Comparison of ENCODE assay signal across 20 mouse cellular contexts in the genomic region with DNA sequence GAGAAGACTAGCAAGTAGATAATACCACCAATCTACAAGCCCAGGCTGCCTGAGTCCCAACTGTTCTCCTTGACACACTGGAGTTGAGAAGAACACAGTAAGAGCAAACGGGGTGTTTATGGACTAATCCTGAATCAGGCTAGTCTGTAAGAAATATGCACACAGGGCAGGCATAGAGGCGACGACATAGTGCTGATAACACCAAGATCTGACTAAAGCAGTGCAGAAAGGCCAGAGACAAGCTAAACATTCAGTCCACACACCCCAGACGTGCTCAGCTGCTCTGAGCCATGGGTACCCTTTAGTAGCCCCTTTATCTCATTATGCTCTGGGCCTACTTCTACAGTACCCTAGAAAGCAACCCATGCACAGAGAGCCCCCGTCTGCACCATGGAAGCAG. TPM values are rescaled to one million over a fixed set of nuclear protein-coding genes. Genes with fewer than 3 reads are reported as not detected.
A peak's percentile ranks its signal among the peaks of the same experiment; 100 is the strongest.
DNase-seq lines count a peak whose midpoint lies in the region; ATAC-seq and TF ChIP-seq lines count a peak whose summit lies in the region.
"Had no signal": no experiment of that assay in that cellular context is flagged by ENCODE, and none has a peak within 500 bp of the region (broad histone marks: within the 10 kb centered on the region; RNA-seq: fewer than 3 reads in every experiment).

No protein-coding gene starts in this region.

- TF ChIP-seq CTCF in stomach, postnatal 0 days (IDR thresholded peaks at IDR 0.05; ENCODE audit: low read depth) = no peak

- no peaks in the 10 kb centered on the region for H3K79me2 ChIP-seq in myocyte (ENCODE audit: control insufficient read depth, insufficient read depth)

- H3ac ChIP-seq in myocyte (ENCODE audit: control insufficient read depth, insufficient read length) = no peak overlapping the region

- H3K27ac ChIP-seq in heart, embryonic 13.5 days (replicated peaks) = peak overlapping the region; percentile 17; the same call in 1 of the 2 replicates
- H3K27ac ChIP-seq in limb, embryonic 12.5 days = peak overlapping the region; percentile 17; the same call in 1 of the 2 replicates
- no peak overlapping the region for H3K27ac ChIP-seq in limb, embryonic 10.5 days
- H3K27ac ChIP-seq in stomach, embryonic 16.5 days (ENCODE audit: low read length) = 0 out of 2 replicates have a peak overlapping the region, but pooled peaks have one; percentile 6
- H3K27ac ChIP-seq in stomach, postnatal 0 days (replicated peaks) = no peak overlapping the region
- H3K27ac ChIP-seq: heart, adult 2 months; macrophage had no signal

- TF ChIP-seq EP300 in stomach, postnatal 0 days (optimal IDR thresholded peaks at IDR 0.05) = no peak

- no peak overlapping the region for H3K4me3 ChIP-seq in heart, embryonic 13.5 days
- H3K4me3 ChIP-seq in limb, embryonic 12.5 days (replicated peaks) = no peak overlapping the region
- no peak overlapping the region for H3K4me3 ChIP-seq in limb, embryonic 10.5 days
- H3K4me3 ChIP-seq in stomach, embryonic 16.5 days (replicated peaks; ENCODE audit: low read length) = no peak overlapping the region
- no peak overlapping the region for H3K4me3 ChIP-seq in stomach, postnatal 0 days (ENCODE audit: low read depth, low read length)
- H3K4me3 ChIP-seq in myocyte = no peak overlapping the region
- H3K4me3 ChIP-seq: heart, adult 2 months had no signal

- H3K4me1 ChIP-seq in heart, embryonic 13.5 days = peaks cover 54% of the 10 kb centered on the region
- H3K4me1 ChIP-seq in limb, embryonic 12.5 days (replicated peaks) = peaks cover 10% of the 10 kb centered on the region
- peaks cover 20% of the 10 kb centered on the region for H3K4me1 ChIP-seq in limb, embryonic 10.5 days
- H3K4me1 ChIP-seq in stomach, embryonic 16.5 days (ENCODE audit: control insufficient read depth, insufficient read depth, low read length) = peaks cover 14% of the 10 kb centered on the region
- H3K4me1 ChIP-seq in stomach, postnatal 0 days (replicated peaks; ENCODE audit: control insufficient read depth, insufficient read depth) = peaks cover 2% of the 10 kb centered on the region; the same call in 1 of the 2 replicates

- no peak for DNase-seq in heart, postnatal 36 days
- no peak for DNase-seq in limb, embryonic 10.5 days (ENCODE audit: low spot score)
- no peak for DNase-seq in stomach, postnatal 0 days (ENCODE audit: low spot score)
- DNase-seq: adrenal gland, postnatal 36 days; B cell, adult 2 months; cerebellum, adult 18-20 months; cerebellum, postnatal 25 days; embryo, embryonic 11 days; heart, adult 2 months; kidney, adult 18-20 months; kidney, postnatal 25 days; right cerebral cortex, adult 18-20 months; thymus, postnatal 25 days had no signal

- no peak for TF ChIP-seq POLR2A in myocyte (IDR thresholded peaks at IDR 0.05; ENCODE audit: insufficient read length, low read depth)

- no peak for ATAC-seq in heart, embryonic 13.5 days (ENCODE audit: extremely low read depth, insufficient number of reproducible peaks, low FRiP score, low TSS enrichment)
- no peak for ATAC-seq in limb, embryonic 12.5 days (ENCODE audit: insufficient number of reproducible peaks, insufficient read depth, low FRiP score, low TSS enrichment, low read depth)
- ATAC-seq in stomach, embryonic 16.5 days (ENCODE audit: insufficient read depth, low FRiP score) = no peak
- no peak for ATAC-seq in stomach, postnatal 0 days (ENCODE audit: low FRiP score, low TSS enrichment)
- ATAC-seq in CD4-positive, CD25-positive, alpha-beta regulatory T cell, adult 4 months = no peak
- ATAC-seq: hindbrain, embryonic 16.5 days had no signal

- H3K9me3 ChIP-seq in heart, embryonic 13.5 days = no peaks in the 10 kb centered on the region
- no peaks in the 10 kb centered on the region for H3K9me3 ChIP-seq in limb, embryonic 12.5 days
- no peaks in the 10 kb centered on the region for H3K9me3 ChIP-seq in limb, embryonic 10.5 days (replicated peaks)
- no peaks in the 10 kb centered on the region for H3K9me3 ChIP-seq in stomach, embryonic 16.5 days (replicated peaks; ENCODE audit: control insufficient read depth, low read length)
- H3K9me3 ChIP-seq in stomach, postnatal 0 days (ENCODE audit: control insufficient read depth, low read length) = no peaks in the 10 kb centered on the region

- peak overlapping the region; percentile 19; the same call in 1 of the 2 replicates for H3K9ac ChIP-seq in heart, embryonic 13.5 days
- H3K9ac ChIP-seq in limb, embryonic 12.5 days (replicated peaks) = no peak overlapping the region
- no peak overlapping the region for H3K9ac ChIP-seq in stomach, embryonic 16.5 days (ENCODE audit: low read length)
- no peak overlapping the region for H3K9ac ChIP-seq in stomach, postnatal 0 days (ENCODE audit: low read length)

- peaks cover 5% of the 10 kb centered on the region for H3K36me3 ChIP-seq in heart, embryonic 13.5 days
- 0 out of 2 replicates have a peak, but pooled peaks cover 4% of the 10 kb centered on the region for H3K36me3 ChIP-seq in limb, embryonic 12.5 days
- no peaks in the 10 kb centered on the region for H3K36me3 ChIP-seq in limb, embryonic 10.5 days
- no peaks in the 10 kb centered on the region for H3K36me3 ChIP-seq in stomach, embryonic 16.5 days (ENCODE audit: control insufficient read depth, insufficient read depth, low read length)
- no peaks in the 10 kb centered on the region for H3K36me3 ChIP-seq in stomach, postnatal 0 days (ENCODE audit: control insufficient read depth, insufficient read depth, low read length)
- no peaks in the 10 kb centered on the region for H3K36me3 ChIP-seq in myocyte (ENCODE audit: control insufficient read depth, insufficient read depth)

- no peak overlapping the region for H3K4me2 ChIP-seq in heart, embryonic 13.5 days
- H3K4me2 ChIP-seq in limb, embryonic 12.5 days = no peak overlapping the region
- H3K4me2 ChIP-seq in stomach, embryonic 16.5 days (ENCODE audit: low read depth, low read length) = no peak overlapping the region
- no peak overlapping the region for H3K4me2 ChIP-seq in stomach, postnatal 0 days (replicated peaks; ENCODE audit: low read depth)
- H3K4me2 ChIP-seq in myocyte (ENCODE audit: low read depth) = peak overlapping the region; percentile 49

- intact Hi-C loops in heart, postnatal 36 days (cut with DNase I) = no loop called here

- WGBS in heart, embryonic 13.5 days = 30% methylated on average over 5 of the region's 5 CpGs
- WGBS in limb, embryonic 12.5 days = 79% methylated on average over 5 of the region's 5 CpGs
- WGBS in limb, embryonic 10.5 days = 84% methylated on average over 5 of the region's 5 CpGs
- 71% methylated on average over 5 of the region's 5 CpGs for WGBS in stomach, embryonic 16.5 days
- 63% methylated on average over 5 of the region's 5 CpGs for WGBS in stomach, postnatal 0 days

- H3K27me3 ChIP-seq in heart, embryonic 13.5 days (replicated peaks) = no peaks in the 10 kb centered on the region
- no peaks in the 10 kb centered on the region for H3K27me3 ChIP-seq in limb, embryonic 12.5 days
- H3K27me3 ChIP-seq in limb, embryonic 10.5 days (ENCODE audit: low read depth, poor library complexity, severe bottlenecking) = no peaks in the 10 kb centered on the region
- H3K27me3 ChIP-seq in stomach, embryonic 16.5 days (ENCODE audit: control insufficient read depth, insufficient read depth, low read length) = no peaks in the 10 kb centered on the region
- H3K27me3 ChIP-seq in stomach, postnatal 0 days (ENCODE audit: control insufficient read depth, insufficient read depth, low read length) = no peaks in the 10 kb centered on the region
- H3K27me3 ChIP-seq in myocyte (ENCODE audit: control insufficient read depth, insufficient read depth, insufficient read length) = no peaks in the 10 kb centered on the region

TF ChIP-seq in myocyte, 11 proteins besides CTCF, POLR2A, EP300 and RAD21:
- TF ChIP-seq CEBPB (IDR thresholded peaks at IDR 0.05; ENCODE audit: insufficient read depth, poor library complexity, severe bottlenecking) (no peak), REST (IDR thresholded peaks at IDR 0.05; ENCODE audit: insufficient read depth, insufficient read length) (no peak), MYOG (IDR thresholded peaks at IDR 0.05; ENCODE audit: control insufficient read depth in 1 of 3, insufficient read depth in 1 of 3, insufficient read length in 2 of 3, low read depth in 2 of 3) (no peak), POLR2AphosphoS2 (IDR thresholded peaks at IDR 0.05; ENCODE audit: insufficient read length, low read depth) (no peak), TCF12 (IDR thresholded peaks at IDR 0.05; ENCODE audit: insufficient read depth, poor library complexity, severe bottlenecking) (no peak), USF1 (IDR thresholded peaks at IDR 0.05; ENCODE audit: low read depth) (no peak), SRF (IDR thresholded peaks at IDR 0.05; ENCODE audit: control insufficient read depth, insufficient read length, low read depth) (no peak), E2F4 (IDR thresholded peaks at IDR 0.05; ENCODE audit: insufficient read depth) (no peak), MYOD1 (IDR thresholded peaks at IDR 0.05; ENCODE audit: control insufficient read depth in 1 of 3, insufficient read length in 2 of 3, low read depth in 2 of 3) (no peak)

RNA-seq across cellular contexts. Expression of gene Srebf1, which starts 57.1 kb away (rescaled TPM):
- 34.4 and 41.8 TPM in 2 replicates for polyA plus RNA-seq in heart, embryonic 13.5 days (2015; fragmentation: Nextera tagmentation; extraction: Ambion mirVana)
- total RNA-seq in heart, postnatal 36 days (2021) = 10 to 100 TPM; 28.9 to 39.5 TPM
- polyA plus RNA-seq in limb, embryonic 12.5 days (2016; fragmentation: Nextera tagmentation; extraction: Ambion mirVana) = 54.1 and 61.2 TPM in 2 replicates
- 56.2 and 56.6 TPM in 2 replicates for polyA plus RNA-seq in limb, embryonic 10.5 days (2016; fragmentation: Nextera tagmentation; extraction: Ambion mirVana)
- polyA plus RNA-seq in stomach, embryonic 16.5 days (2015; fragmentation: Nextera tagmentation; extraction: Ambion mirVana) = 63.4 and 69.8 TPM in 2 replicates
- 44.7 and 47.9 TPM in 2 replicates for polyA plus RNA-seq in stomach, postnatal 0 days (2015; fragmentation: Nextera tagmentation; extraction: Ambion mirVana)
- polyA plus RNA-seq in myocyte (2012; fragmentation: generic; extraction: Trizol) = 192 TPM
- polyA plus RNA-seq in CD4-positive, CD25-positive, alpha-beta regulatory T cell, adult 4 months (2017; shearing (Covaris generic)) = 10 to 100 TPM; 20.7 to 28.6 TPM

Comparison
In these comparisons a context has a peak if more than half of its experiments do, and no peak if none do; other contexts are left out.
1. H3K27ac ChIP-seq: peak in heart, embryonic 13.5 days (single experiment), limb, embryonic 12.5 days (single experiment) and stomach, embryonic 16.5 days (single experiment); none in limb, embryonic 10.5 days (single experiment) and stomach, postnatal 0 days (single experiment).